Mouse (Mus musculus) intestine, postnatal 0 days (tissue): ENCODE measurements around the gene Uvrag. TPM values are rescaled to one million over a fixed set of nuclear protein-coding genes. Genes with fewer than 3 reads are reported as not detected.

ENCODE experiments used
- ATAC-seq: fragments of 200-750 bp; cut with Nextera tagmentation; 2 replicates; pipeline ENCODE4 v1.8.0; 2017; ENCODE audit warnings: mild to moderate bottlenecking, moderate TSS enrichment, moderate library complexity
- H3K27ac ChIP-seq: fragments of 300-500 bp; sonication (generic); 2 replicates; pipeline ENCODE4 v1.5.1; 2014; ENCODE audit warnings: mild to moderate bottlenecking, low read depth, low read length, moderate library complexity
- H3K27me3 ChIP-seq: fragments of 300-500 bp; sonication (generic); replicated peaks from 2 replicates; pipeline ENCODE4 v1.6.1; 2014; ENCODE audit warnings: low read length, mixed read lengths; ENCODE audit not compliant: control insufficient read depth, insufficient read depth
- H3K36me3 ChIP-seq: fragments of 300-500 bp; sonication (generic); 2 replicates; pipeline ENCODE4 v1.6.1; 2014; ENCODE audit warnings: mild to moderate bottlenecking, moderate library complexity; ENCODE audit not compliant: control insufficient read depth, insufficient read depth
- H3K4me1 ChIP-seq: fragments of 300-500 bp; sonication (generic); replicated peaks from 2 replicates; pipeline ENCODE4 v1.6.1; 2014; ENCODE audit warnings: antibody characterized with exemption, low read length, mixed read lengths; ENCODE audit not compliant: control insufficient read depth, insufficient read depth
- H3K4me2 ChIP-seq: fragments of 300-500 bp; sonication (generic); replicated peaks from 2 replicates; pipeline ENCODE4 v1.6.1; 2014; ENCODE audit warnings: low read depth, mild to moderate bottlenecking, moderate library complexity
- H3K4me3 ChIP-seq: fragments of 300-500 bp; sonication (generic); 2 replicates; pipeline ENCODE4 v1.5.1; 2014; ENCODE audit warnings: low read depth, low read length
- H3K9ac ChIP-seq: fragments of 300-500 bp; sonication (generic); 2 replicates; pipeline ENCODE4 v1.6.1; 2014; ENCODE audit warnings: mild to moderate bottlenecking, low read depth, low read length
- H3K9me3 ChIP-seq: fragments of 300-500 bp; sonication (generic); 2 replicates; pipeline ENCODE4 v1.6.1; 2016; ENCODE audit warnings: mixed run types; ENCODE audit not compliant: control insufficient read depth
- CTCF ChIP-seq: sonication (generic); IDR thresholded peaks from 2 replicates; pipeline ENCODE4 v1.5.1; 2016; ENCODE audit warnings: low read depth, mild to moderate bottlenecking, control low read depth, antibody characterized with exemption, moderate library complexity
- WGBS: fragments of 180-500 bp; shearing (Covaris S2); extraction: QIAGEN DNeasy Blood & Tissue Kit; methylation state at CpG from one replicate; pipeline ENCODE4 v1.1.7; 2014; 5-methylcytosine and 5-hydroxymethylcytosine counted together
- polyA plus RNA-seq: library from polyadenylated mRNA; unstranded; fragments of >200 nt; fragmentation: Nextera tagmentation; extraction: Ambion mirVana; gene quantifications from 2 replicates; pipeline ENCODE4 v1.2.1, GENCODE M21; 2015

Gene Uvrag
- polyA plus RNA-seq, 1 experiment from 2014 or later = 12.0 TPM

GRCm38 (mm10) chr7:98912953-98913360 is 228.0 kb downstream of the Uvrag start:
- WGBS = 67% methylated on average over 2 of the region's 2 CpGs
- H3K9me3 ChIP-seq = no peaks in the 10 kb centered on the region
- H3K4me2 ChIP-seq = no peak overlapping the region
- H3K9ac ChIP-seq = no peak overlapping the region
- H3K27ac ChIP-seq = no peak overlapping the region
- H3K4me1 ChIP-seq = no peaks in the 10 kb centered on the region
- H3K27me3 ChIP-seq = no peaks in the 10 kb centered on the region
- no peak for ATAC-seq
- H3K4me3 ChIP-seq = no peak overlapping the region
- no peaks in the 10 kb centered on the region for H3K36me3 ChIP-seq
- TF ChIP-seq CTCF = no peak

GRCm38 (mm10) chr7:98911276-98911675 is 229.7 kb downstream of the Uvrag start:
- Histone ChIP-seq H3K9ac (no peak overlapping the region), H3K9me3 (no peaks in the 10 kb centered on the region), H3K36me3 (no peaks in the 10 kb centered on the region; the same call in 1 of the 2 replicates), H3K27ac (no peak overlapping the region), H3K27me3 (no peaks in the 10 kb centered on the region), H3K4me2 (no peak overlapping the region), H3K4me3 (no peak overlapping the region), H3K4me1 (no peaks in the 10 kb centered on the region)
- no peak for ATAC-seq
- no peak for TF ChIP-seq CTCF
- 54% methylated on average over 8 of the region's 8 CpGs for WGBS

- Histone ChIP-seq H3K9ac (no peak overlapping the region), H3K4me1 (no peaks in the 10 kb centered on the region), H3K9me3 (no peaks in the 10 kb centered on the region), H3K27me3 (no peaks in the 10 kb centered on the region), H3K4me3 (no peak overlapping the region), H3K4me2 (no peak overlapping the region), H3K27ac (no peak overlapping the region), H3K36me3 (no peaks in the 10 kb centered on the region; the same call in 1 of the 2 replicates)
- ATAC-seq = no peak
- 74% methylated on average over 11 of the region's 11 CpGs for WGBS
- TF ChIP-seq CTCF = no peak
Observed at GRCm38 (mm10) chr7:98910712-98911111, 230.2 kb downstream of the Uvrag start.

- Histone ChIP-seq H3K27me3 (no peaks in the 10 kb centered on the region), H3K36me3 (no peaks in the 10 kb centered on the region; the same call in 1 of the 2 replicates), H3K9me3 (no peaks in the 10 kb centered on the region), H3K27ac (no peak overlapping the region), H3K4me1 (no peaks in the 10 kb centered on the region), H3K4me2 (no peak overlapping the region), H3K4me3 (no peak overlapping the region), H3K9ac (no peak overlapping the region)
- WGBS = 83% methylated on average over 11 of the region's 11 CpGs
- no peak for TF ChIP-seq CTCF
- ATAC-seq = no peak
Observed at GRCm38 (mm10) chr7:98910164-98910563, 230.8 kb downstream of the Uvrag start.

- WGBS = 85% methylated on average over 4 of the region's 4 CpGs
- TF ChIP-seq CTCF = no peak
Observed at GRCm38 (mm10) chr7:98907476-98907875, 233.5 kb downstream of the Uvrag start.

GRCm38 (mm10) chr7:98904659-98905362 is 236.1 kb downstream of the Uvrag start:
- no peak overlapping the region for H3K4me3 ChIP-seq
- no peaks in the 10 kb centered on the region for H3K9me3 ChIP-seq
- no peaks in the 10 kb centered on the region for H3K4me1 ChIP-seq
- no peak for TF ChIP-seq CTCF
- no peak for ATAC-seq
- WGBS = 65% methylated on average over 21 of the region's 21 CpGs
- peaks cover 3% of the 10 kb centered on the region; the same call in 1 of the 2 replicates for H3K36me3 ChIP-seq
- no peak overlapping the region for H3K27ac ChIP-seq
- H3K27me3 ChIP-seq = no peaks in the 10 kb centered on the region
- no peak overlapping the region for H3K4me2 ChIP-seq
- no peak overlapping the region for H3K9ac ChIP-seq

More at GRCm38 (mm10) chr7:98907476-98907875, 233.5 kb downstream of the Uvrag start:
- Histone ChIP-seq H3K36me3 (peaks cover 3% of the 10 kb centered on the region; the same call in 1 of the 2 replicates), H3K9me3 (no peaks in the 10 kb centered on the region), H3K27ac (no peak overlapping the region), H3K9ac (no peak overlapping the region), H3K4me1 (no peaks in the 10 kb centered on the region), H3K27me3 (no peaks in the 10 kb centered on the region), H3K4me2 (no peak overlapping the region), H3K4me3 (no peak overlapping the region)
- no peak for ATAC-seq
